Mouse (Mus musculus): ENCODE data around the gene Babam2.

DNA sequence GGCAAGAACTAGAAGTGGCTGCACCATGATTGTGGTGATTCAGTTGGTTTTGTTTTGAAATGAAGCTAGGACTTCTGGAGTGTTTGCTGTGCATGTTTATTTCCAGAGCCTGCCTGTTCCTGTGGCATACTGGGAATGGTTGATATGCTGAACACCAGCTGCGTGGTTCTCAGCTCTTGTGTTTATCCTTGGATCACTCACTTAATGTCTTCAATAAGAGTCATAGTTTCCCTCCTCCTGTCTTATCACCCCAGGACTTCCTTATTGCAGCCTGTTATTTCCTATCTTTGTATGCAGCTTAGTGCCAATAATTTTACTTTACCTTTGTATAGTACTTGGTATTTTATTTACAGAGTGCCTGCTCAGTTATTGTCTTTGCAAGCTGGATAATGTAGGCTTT is 223.4 kb downstream of the Babam2 start:
- TF ChIP-seq POLR2A (IDR thresholded peaks at IDR 0.05; ENCODE audit: extremely low read depth, insufficient read depth, low read length) (no peak), CTCF (IDR thresholded peaks at IDR 0.05; ENCODE audit: extremely low read depth, insufficient read depth, low read length) (no peak)
